Mouse (Mus musculus): ENCODE data around the gene Tarsl2.
A peak's percentile ranks its signal among the peaks of the same experiment; 100 is the strongest.

GRCm38 (mm10) chr7:65693301-65693821 lies 48.7 kb downstream of the Tarsl2 start:
- TF ChIP-seq POLR2A (IDR thresholded peaks at IDR 0.05; ENCODE audit: low read depth, low read length): peak; percentile 71
- TF ChIP-seq CTCF (IDR thresholded peaks at IDR 0.05; ENCODE audit: extremely low read depth, insufficient read depth, insufficient read length, insufficient replicate concordance): no peak

Data from spleen, adult 2 months (tissue).